Mouse (Mus musculus) CH12.LX (cell line): ENCODE data around the gene Thsd7b. TPM values are rescaled to one million over a fixed set of nuclear protein-coding genes. Genes with fewer than 3 reads are reported as not detected.
"Not testable (repeated sequence)": the region's sequence is repeated elsewhere in the genome, so short reads cannot be mapped to it uniquely, and the experiment has no call there.

Experiments
- DNase-seq: peaks from one replicate; pipeline ENCODE4 v3.0.0-alpha.2; 2013; ENCODE audit errors: extremely low read depth
- H3K27ac ChIP-seq: 2 replicates; pipeline ENCODE4 v1.5.1; 2012; ENCODE audit warnings: low read depth, mild to moderate bottlenecking, control low read depth, moderate library complexity; ENCODE audit not compliant: insufficient read depth
- H3K27me3 ChIP-seq: replicated peaks from 2 replicates; pipeline ENCODE3; 2012; ENCODE audit warnings: inconsistent platforms
- H3K36me3 ChIP-seq, 2 experiments: replicated peaks in 1 of 2; 2 replicates each; pipeline versions ENCODE3 to v1.6.1; 2012; ENCODE audit warnings: inconsistent platforms in 1 of 2, low read length in 1 of 2, mild to moderate bottlenecking in 1 of 2, mixed read lengths in 1 of 2, moderate library complexity in 1 of 2; ENCODE audit not compliant: control insufficient read depth in 1 of 2, insufficient read depth in 1 of 2
- H3K4me1 ChIP-seq, 2 experiments: 2 replicates each; pipeline ENCODE4 v1.6.1; 2012; ENCODE audit warnings: inconsistent platforms in 1 of 2, moderate library complexity in 1 of 2; ENCODE audit not compliant: insufficient read depth in 2 of 2, control insufficient read depth in 1 of 2
- H3K4me2 ChIP-seq: 2 replicates; pipeline ENCODE4 v1.6.1; 2012; ENCODE audit warnings: low read depth, mild to moderate bottlenecking, control low read depth; ENCODE audit not compliant: poor library complexity, insufficient read depth, severe bottlenecking
- H3K4me3 ChIP-seq, 3 experiments: fragments of 150-350 bp in 1 of 3; sonication (generic) in 1 of 3; replicated peaks in 1 of 3; 2 replicates each; pipeline versions ENCODE3 to v1.5.1; 2011 to 2012; ENCODE audit warnings: low read depth in 2 of 3, low read length in 2 of 3, mild to moderate bottlenecking in 2 of 3, moderate library complexity in 2 of 3, control low read depth in 1 of 3, improper control_type of control experiment in 1 of 3, inconsistent platforms in 1 of 3, mixed read lengths in 1 of 3; ENCODE audit not compliant: poor library complexity in 1 of 3
- H3K79me2 ChIP-seq: replicated peaks from 2 replicates; pipeline ENCODE4 v1.6.1; 2012; ENCODE audit warnings: mild to moderate bottlenecking, moderate library complexity; ENCODE audit not compliant: control insufficient read depth, poor library complexity, insufficient read depth, severe bottlenecking; ENCODE audit errors: extremely low read depth
- H3K9ac ChIP-seq: 2 replicates; pipeline ENCODE4 v1.6.1; 2012; ENCODE audit warnings: low read depth, mild to moderate bottlenecking, control low read depth, moderate library complexity; ENCODE audit not compliant: insufficient read depth
- H3K9me3 ChIP-seq: replicated peaks from 2 replicates; pipeline ENCODE3; 2012; ENCODE audit warnings: low read length, inconsistent platforms, mixed read lengths
- CHD2 ChIP-seq: IDR thresholded peaks from 2 replicates; pipeline ENCODE4 v1.6.1; 2011; ENCODE audit warnings: low read length, improper control_type of control experiment
- IRF4 ChIP-seq: IDR thresholded peaks from 2 replicates; pipeline ENCODE4 v1.6.1; 2014; ENCODE audit warnings: low read depth, mild to moderate bottlenecking, inconsistent platforms, low read length, improper control_type of control experiment
- MAFK ChIP-seq: IDR thresholded peaks from 2 replicates; pipeline ENCODE4 v1.6.1; 2011; ENCODE audit warnings: low read length, improper control_type of control experiment; ENCODE audit not compliant: insufficient replicate concordance
- MAX ChIP-seq: IDR thresholded peaks from 2 replicates; pipeline ENCODE4 v1.6.1; 2011; ENCODE audit warnings: low read length, improper control_type of control experiment
- MAZ ChIP-seq: IDR thresholded peaks from 2 replicates; pipeline ENCODE4 v1.6.1; 2012; ENCODE audit warnings: low read depth, mild to moderate bottlenecking, inconsistent platforms, low read length, improper control_type of control experiment, moderate library complexity
- MYC ChIP-seq: IDR thresholded peaks from 2 replicates; pipeline ENCODE4 v1.6.1; 2011; ENCODE audit warnings: low read depth, mild to moderate bottlenecking, improper control_type of control experiment, low read length
- NRF1 ChIP-seq: IDR thresholded peaks from 2 replicates; pipeline ENCODE4 v1.6.1; 2014; ENCODE audit warnings: low read depth, mild to moderate bottlenecking, inconsistent platforms, low read length, improper control_type of control experiment, moderate library complexity
- PAX5 ChIP-seq: IDR thresholded peaks from 2 replicates; pipeline ENCODE4 v1.6.1; 2012; ENCODE audit warnings: low read length, inconsistent platforms, mixed read lengths
- POLR2A ChIP-seq: IDR thresholded peaks from 2 replicates; pipeline ENCODE4 v1.6.1; 2011; ENCODE audit warnings: low read depth, mild to moderate bottlenecking, improper control_type of control experiment, low read length
- SMC3 ChIP-seq: IDR thresholded peaks from 2 replicates; pipeline ENCODE4 v1.6.1; 2011; ENCODE audit warnings: low read depth, low read length, improper control_type of control experiment
- TBP ChIP-seq: conservative IDR thresholded peaks from 2 replicates; pipeline ENCODE4 v1.6.1; 2011; ENCODE audit warnings: low read depth, low read length, improper control_type of control experiment
- UBTF ChIP-seq: IDR thresholded peaks from 2 replicates; pipeline ENCODE4 v1.6.1; 2012; ENCODE audit warnings: low read depth, mild to moderate bottlenecking, inconsistent platforms, low read length, improper control_type of control experiment, moderate library complexity
- ZC3H11A ChIP-seq: IDR thresholded peaks from 2 replicates; pipeline ENCODE4 v1.6.1; 2012; ENCODE audit warnings: low read depth, mild to moderate bottlenecking, inconsistent platforms, low read length, improper control_type of control experiment
- ZKSCAN1 ChIP-seq: IDR thresholded peaks from 2 replicates; pipeline ENCODE4 v1.6.1; 2012; ENCODE audit warnings: low read depth, inconsistent platforms, low read length, improper control_type of control experiment, borderline replicate concordance
- dilution Hi-C: fragments of 300-500 bp; cut with MboI; formaldehyde crosslinking; loops from 2 replicates; pipeline ENCODE4 v1.14.3; 2020; ENCODE audit warnings: low sequenced_read_pairs; ENCODE audit not compliant: extremely low pct_unique_long_range_greater_than_20kb, extremely low pct_ligation_motif_present
- in situ Hi-C: fragments of 300-500 bp; cut with MboI; formaldehyde crosslinking; loops from 3 replicates; pipeline ENCODE4 v1.14.3; 2019; ENCODE audit warnings: low sequenced_read_pairs, low pct_ligation_motif_present, low pct_unique_long_range_greater_than_20kb, mixed read lengths
- polyA plus RNA-seq: library from polyadenylated mRNA; unstranded; fragments of >175 nt; gene quantifications from 2 replicates; pipeline ENCODE4 v1.2.1, GENCODE M21; 2012; ENCODE audit warnings: low read depth; ENCODE audit not compliant: insufficient read length
- total RNA-seq, 2 experiments: library from RNA; depleted of rRNA; stranded (reverse); fragments of 300-350 nt in 1 of 2; fragments of >200 nt in 1 of 2; gene quantifications; 2 replicates each; pipeline ENCODE4 v1.2.3; 2012 to 2014

Thsd7b gene
- total and polyA plus RNA-seq, 3 experiments: not detected

DNA sequence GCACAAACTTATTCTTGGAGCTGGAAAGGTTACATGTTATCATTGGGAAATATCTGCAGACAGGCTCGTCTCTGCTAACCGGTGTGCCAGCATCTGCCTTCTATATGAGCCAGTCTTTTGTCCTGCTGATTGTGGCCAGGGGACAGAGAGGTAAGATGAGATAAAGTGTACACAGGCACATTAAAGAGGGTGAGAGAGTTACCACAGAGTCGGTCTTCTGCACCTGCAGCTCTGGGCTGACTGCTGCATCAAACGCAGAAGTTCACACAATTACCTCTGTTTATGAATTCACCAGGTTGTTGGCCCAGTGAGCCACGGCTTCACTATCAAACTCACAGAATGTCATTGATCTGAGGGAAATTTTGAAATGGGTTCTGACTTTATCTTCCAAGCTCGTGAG is 896.8 kb downstream of the Thsd7b start:
- no peaks in the 10 kb centered on the region for H3K9me3 ChIP-seq
- no peak for DNase-seq
- H3K79me2 ChIP-seq: no peaks in the 10 kb centered on the region
- no peaks in the 10 kb centered on the region for H3K27me3 ChIP-seq
- no peaks in the 10 kb centered on the region for H3K4me1 ChIP-seq
- H3K9ac ChIP-seq: no peak overlapping the region
- H3K4me3 ChIP-seq: no peak overlapping the region
- no peaks in the 10 kb centered on the region for H3K36me3 ChIP-seq
- in situ Hi-C loops: loop anchor here (25.0 kb wide), 1 partner anchor 192 kb away; no protein-coding TSS in a partner anchor
- dilution Hi-C loops: no loop called here
- no peak for TF ChIP-seq IRF4
- TF ChIP-seq TBP: 0 out of 2 replicates have a peak, but pooled peaks have one; percentile 46
- TF ChIP-seq MAZ: no peak
- TF ChIP-seq PAX5: no peak
- TF ChIP-seq POLR2A: no peak
- TF ChIP-seq MYC: no peak
- no peak overlapping the region for H3K4me2 ChIP-seq
- H3K27ac ChIP-seq: no peak overlapping the region

GRCm38 (mm10) chr1:130170290-130170689 is 897.2 kb downstream of the Thsd7b start:
- H3K27me3 ChIP-seq: no peaks in the 10 kb centered on the region
- dilution Hi-C loops (no loop called here), in situ Hi-C loops (loop anchor here (25.0 kb wide), 1 partner anchor 192 kb away; no protein-coding TSS in a partner anchor)
- H3K27ac ChIP-seq: no peak overlapping the region
- DNase-seq: no peak
- TF ChIP-seq ZKSCAN1 (no peak), IRF4 (no peak), NRF1 (no peak), MYC (no peak), CHD2 (no peak), SMC3 (no peak), UBTF (no peak), ZC3H11A (no peak), MAFK (no peak), MAX (no peak)
- H3K4me1 ChIP-seq: no peaks in the 10 kb centered on the region
- no peaks in the 10 kb centered on the region for H3K36me3 ChIP-seq
- no peaks in the 10 kb centered on the region for H3K79me2 ChIP-seq
- no peaks in the 10 kb centered on the region for H3K9me3 ChIP-seq
- no peak overlapping the region for H3K9ac ChIP-seq
- no peak overlapping the region for H3K4me2 ChIP-seq
- no peak overlapping the region for H3K4me3 ChIP-seq

DNA sequence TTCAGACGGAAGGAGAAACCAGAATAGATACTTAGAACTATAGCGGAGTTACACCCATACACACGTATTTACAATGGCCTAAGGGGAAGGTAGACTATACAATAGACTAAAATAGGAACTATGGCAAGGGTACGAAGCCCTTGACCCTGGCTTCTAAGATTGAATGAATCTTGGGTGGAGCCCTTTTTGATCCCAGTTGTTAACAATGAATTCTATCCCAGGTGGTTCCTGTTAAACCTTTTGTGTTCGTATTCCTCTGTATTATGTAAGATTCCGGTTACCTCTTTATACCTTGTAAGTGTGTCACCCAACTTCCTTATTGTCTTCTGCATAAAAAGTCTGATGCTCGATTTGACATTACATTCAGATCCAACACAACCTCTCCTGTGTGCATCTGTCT is 913.7 kb downstream of the Thsd7b start:
- H3K79me2 ChIP-seq, H3K4me1 ChIP-seq, DNase-seq, H3K27ac ChIP-seq, H3K9ac ChIP-seq, H3K36me3 ChIP-seq, in situ Hi-C loops, H3K27me3 ChIP-seq, H3K4me3 ChIP-seq, H3K4me2 ChIP-seq, dilution Hi-C loops, H3K9me3 ChIP-seq: not testable (repeated sequence)
